Mouse (Mus musculus): ENCODE data around the gene Hcn2. TPM values are rescaled to one million over a fixed set of nuclear protein-coding genes. Genes with fewer than 3 reads are reported as not detected.

The Hcn2 gene
- total RNA-seq, 1 experiment from 2014 or later = not detected

- peak; percentile 93 for ATAC-seq (ENCODE audit: extremely low read depth, insufficient number of reproducible peaks, low FRiP score, poor library complexity, severe bottlenecking)
Measured at GRCm38 (mm10) chr10:79704065-79704969, 12.1 kb upstream of the Hcn2 start, which contains the start of gene Bsg. Gene Bsg, plus strand, starts transcription at chr10:79704491.

GRCm38 (mm10) chr10:79704970-79705360 is 11.5 kb upstream of the Hcn2 start:
- ATAC-seq (ENCODE audit: extremely low read depth, insufficient number of reproducible peaks, low FRiP score, poor library complexity, severe bottlenecking) = no peak

- ATAC-seq (ENCODE audit: extremely low read depth, insufficient number of reproducible peaks, low FRiP score, poor library complexity, severe bottlenecking) = no peak
Measured at GRCm38 (mm10) chr10:79705951-79706350, 10.5 kb upstream of the Hcn2 start.

GRCm38 (mm10) chr10:79706406-79707094 is 9.9 kb upstream of the Hcn2 start:
- ATAC-seq (ENCODE audit: extremely low read depth, insufficient number of reproducible peaks, low FRiP score, poor library complexity, severe bottlenecking) = no peak

- ATAC-seq (ENCODE audit: extremely low read depth, insufficient number of reproducible peaks, low FRiP score, poor library complexity, severe bottlenecking) = no peak
Measured at GRCm38 (mm10) chr10:79707162-79707561, 9.3 kb upstream of the Hcn2 start.

- no peak for ATAC-seq (ENCODE audit: extremely low read depth, insufficient number of reproducible peaks, low FRiP score, poor library complexity, severe bottlenecking)
Measured at GRCm38 (mm10) chr10:79707759-79708158, 8.7 kb upstream of the Hcn2 start.

- ATAC-seq (ENCODE audit: extremely low read depth, insufficient number of reproducible peaks, low FRiP score, poor library complexity, severe bottlenecking) = no peak
Measured at GRCm38 (mm10) chr10:79708668-79709067, 7.8 kb upstream of the Hcn2 start.

GRCm38 (mm10) chr10:79709307-79709706 is 7.1 kb upstream of the Hcn2 start:
- no peak for ATAC-seq (ENCODE audit: extremely low read depth, insufficient number of reproducible peaks, low FRiP score, poor library complexity, severe bottlenecking)

GRCm38 (mm10) chr10:79712029-79712428 is 4.4 kb upstream of the Hcn2 start:
- no peak for ATAC-seq (ENCODE audit: extremely low read depth, insufficient number of reproducible peaks, low FRiP score, poor library complexity, severe bottlenecking)

GRCm38 (mm10) chr10:79712499-79713126 is 3.8 kb upstream of the Hcn2 start:
- no peak; the same call in 1 of the 2 replicates for ATAC-seq (ENCODE audit: extremely low read depth, insufficient number of reproducible peaks, low FRiP score, poor library complexity, severe bottlenecking)

GRCm38 (mm10) chr10:79713163-79713562 is 3.3 kb upstream of the Hcn2 start:
- no peak for ATAC-seq (ENCODE audit: extremely low read depth, insufficient number of reproducible peaks, low FRiP score, poor library complexity, severe bottlenecking)

GRCm38 (mm10) chr10:79714996-79715395 is 1.4 kb upstream of the Hcn2 start:
- ATAC-seq (ENCODE audit: extremely low read depth, insufficient number of reproducible peaks, low FRiP score, poor library complexity, severe bottlenecking) = no peak

GRCm38 (mm10) chr10:79716988-79717355 is 538 bp downstream of the Hcn2 start:
- no peak for ATAC-seq (ENCODE audit: extremely low read depth, insufficient number of reproducible peaks, low FRiP score, poor library complexity, severe bottlenecking)

- ATAC-seq (ENCODE audit: extremely low read depth, insufficient number of reproducible peaks, low FRiP score, poor library complexity, severe bottlenecking) = no peak
Measured at GRCm38 (mm10) chr10:79717640-79718357, 1.4 kb downstream of the Hcn2 start.

GRCm38 (mm10) chr10:79721089-79721488 is 4.7 kb downstream of the Hcn2 start:
- no peak for ATAC-seq (ENCODE audit: extremely low read depth, insufficient number of reproducible peaks, low FRiP score, poor library complexity, severe bottlenecking)

GRCm38 (mm10) chr10:79723047-79723446 is 6.6 kb downstream of the Hcn2 start:
- no peak for ATAC-seq (ENCODE audit: extremely low read depth, insufficient number of reproducible peaks, low FRiP score, poor library complexity, severe bottlenecking)

GRCm38 (mm10) chr10:79723692-79724091 is 7.3 kb downstream of the Hcn2 start:
- ATAC-seq (ENCODE audit: extremely low read depth, insufficient number of reproducible peaks, low FRiP score, poor library complexity, severe bottlenecking) = no peak

GRCm38 (mm10) chr10:79726090-79726489 is 9.7 kb downstream of the Hcn2 start:
- peak; percentile 40 for ATAC-seq (ENCODE audit: extremely low read depth, insufficient number of reproducible peaks, low FRiP score, poor library complexity, severe bottlenecking)

All from neutrophil, adult 5-6 weeks (primary cell).